Mouse (Mus musculus): ENCODE measurements at regions not wholly inside any gene's neighbourhood (a gene's known extent, or its start where the extent isn't known, plus 50 kb on each side); places are given as distances from the start of the nearest gene placed in this dataset.

DNA sequence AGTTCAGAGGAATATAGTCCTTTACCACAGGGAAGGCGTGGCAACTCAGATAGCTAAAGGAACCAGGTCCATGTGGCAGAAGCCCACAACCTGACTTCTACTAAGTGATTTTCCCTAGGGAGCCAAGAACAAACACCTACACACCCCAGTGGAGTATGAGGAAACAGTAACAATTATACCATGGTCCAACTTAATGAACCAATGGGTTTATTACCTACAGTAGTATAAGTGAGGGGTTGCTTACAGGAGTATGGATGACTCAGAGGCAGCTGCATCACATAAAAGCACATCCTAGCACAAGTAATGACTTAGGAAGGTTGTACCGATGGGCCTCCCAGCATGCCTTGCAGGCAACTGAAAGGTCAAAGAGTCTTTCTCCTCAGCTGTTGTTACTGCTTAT, 98.7 kb upstream of the Cul1 start:
- no peak for DNase-seq

DNA sequence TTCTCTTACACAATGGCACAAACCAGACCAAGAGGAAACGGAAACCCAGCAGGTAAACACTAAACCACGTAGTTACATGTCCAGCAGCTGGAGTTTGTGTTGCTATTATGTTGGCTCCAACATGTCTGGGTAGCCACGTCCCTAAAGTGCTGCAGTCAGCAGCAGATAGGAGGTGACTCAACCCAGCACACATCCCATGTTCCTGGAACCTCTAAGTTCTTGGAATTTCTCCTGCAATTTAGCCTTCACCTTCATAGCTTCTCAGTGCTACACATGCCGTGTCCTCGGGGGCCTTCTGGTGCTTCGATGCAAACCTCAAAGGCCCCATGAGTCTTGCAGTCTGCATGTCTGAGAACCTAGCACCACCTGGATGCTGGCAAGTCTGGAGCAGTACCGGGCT, 97.7 kb upstream of the Cul1 start:
- DNase-seq, result no peak

DNA sequence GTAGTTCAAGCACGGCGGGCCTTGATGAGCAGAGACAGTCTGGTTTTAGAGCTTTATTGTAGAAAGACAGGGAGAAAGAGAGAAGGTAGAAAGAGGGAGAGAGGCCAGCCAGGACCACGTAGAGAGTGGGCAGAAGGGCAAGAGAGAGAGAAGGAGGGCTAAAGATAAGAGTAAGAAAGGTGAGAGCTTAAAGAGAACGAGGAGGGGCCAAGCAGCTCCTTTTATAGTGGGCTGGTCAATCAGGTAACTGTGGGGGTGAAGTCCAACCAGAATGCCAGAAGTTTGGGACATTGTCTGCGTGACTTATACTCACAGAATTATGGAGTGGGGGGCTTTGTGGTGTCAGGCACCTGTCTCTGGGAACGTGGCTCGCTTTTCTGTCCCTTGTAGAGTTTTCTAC, 96.7 kb upstream of the Cul1 start:
- DNase-seq, result no peak

DNA sequence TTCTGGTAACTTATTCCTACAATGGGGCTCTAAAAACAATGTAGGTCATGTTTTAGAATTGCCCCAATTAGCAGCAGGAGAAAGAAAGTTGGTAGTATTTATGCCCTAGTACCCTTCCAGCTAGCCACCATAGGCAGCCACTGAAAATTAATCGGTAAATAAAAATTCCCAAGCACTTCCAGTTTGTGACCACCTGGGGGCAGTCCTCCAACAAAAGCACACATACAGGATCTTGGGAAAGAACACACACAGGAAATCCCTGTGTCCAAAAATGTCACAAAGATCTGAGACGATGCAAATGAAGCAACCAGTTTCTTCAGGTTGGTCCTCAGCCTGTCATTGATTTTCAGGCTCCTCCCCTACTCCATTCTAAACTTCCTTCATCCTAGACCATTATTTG, 94.5 kb upstream of the Cul1 start:
- peak; percentile 47 to 52 for DNase-seq

DNA sequence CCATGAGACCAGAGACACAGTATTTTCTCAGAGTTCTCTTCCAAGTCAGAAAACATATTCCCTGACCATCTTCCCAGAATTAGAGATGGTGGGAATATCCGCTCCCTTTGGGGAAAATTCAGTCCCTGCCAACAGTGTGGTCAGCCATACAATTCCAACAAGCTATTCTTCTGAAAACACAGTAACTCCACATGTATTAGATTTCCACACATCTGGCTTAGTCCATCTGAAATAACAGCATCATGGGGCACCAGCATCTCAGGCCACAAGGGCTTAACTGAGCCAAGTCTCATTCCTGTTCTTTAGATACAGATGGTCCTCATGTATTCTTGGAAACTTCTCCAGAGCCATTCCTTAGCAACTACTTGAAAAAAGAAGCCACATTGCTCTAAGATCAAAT, 89.2 kb upstream of the Cul1 start:
- no peak for DNase-seq

DNA sequence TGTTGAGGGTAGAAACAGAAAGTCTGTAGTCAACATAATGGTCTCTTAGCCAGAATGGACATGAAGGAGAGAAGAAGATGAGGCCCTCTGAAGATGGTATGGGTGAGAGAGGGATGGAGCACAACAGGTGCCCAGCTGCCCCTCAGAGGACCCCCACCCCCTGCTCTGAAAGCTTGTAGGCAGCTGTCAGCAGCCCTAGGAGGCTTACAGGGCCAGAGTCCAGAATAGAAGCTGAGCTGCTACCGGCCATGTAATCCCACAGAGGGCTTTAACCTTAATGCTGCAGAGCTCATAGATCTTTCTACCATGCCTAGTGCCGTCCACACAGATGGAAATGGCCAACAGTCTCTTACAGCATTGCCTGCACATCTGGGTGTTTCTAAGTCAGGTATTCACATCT, 88.6 kb upstream of the Cul1 start:
- DNase-seq, result no peak

DNA sequence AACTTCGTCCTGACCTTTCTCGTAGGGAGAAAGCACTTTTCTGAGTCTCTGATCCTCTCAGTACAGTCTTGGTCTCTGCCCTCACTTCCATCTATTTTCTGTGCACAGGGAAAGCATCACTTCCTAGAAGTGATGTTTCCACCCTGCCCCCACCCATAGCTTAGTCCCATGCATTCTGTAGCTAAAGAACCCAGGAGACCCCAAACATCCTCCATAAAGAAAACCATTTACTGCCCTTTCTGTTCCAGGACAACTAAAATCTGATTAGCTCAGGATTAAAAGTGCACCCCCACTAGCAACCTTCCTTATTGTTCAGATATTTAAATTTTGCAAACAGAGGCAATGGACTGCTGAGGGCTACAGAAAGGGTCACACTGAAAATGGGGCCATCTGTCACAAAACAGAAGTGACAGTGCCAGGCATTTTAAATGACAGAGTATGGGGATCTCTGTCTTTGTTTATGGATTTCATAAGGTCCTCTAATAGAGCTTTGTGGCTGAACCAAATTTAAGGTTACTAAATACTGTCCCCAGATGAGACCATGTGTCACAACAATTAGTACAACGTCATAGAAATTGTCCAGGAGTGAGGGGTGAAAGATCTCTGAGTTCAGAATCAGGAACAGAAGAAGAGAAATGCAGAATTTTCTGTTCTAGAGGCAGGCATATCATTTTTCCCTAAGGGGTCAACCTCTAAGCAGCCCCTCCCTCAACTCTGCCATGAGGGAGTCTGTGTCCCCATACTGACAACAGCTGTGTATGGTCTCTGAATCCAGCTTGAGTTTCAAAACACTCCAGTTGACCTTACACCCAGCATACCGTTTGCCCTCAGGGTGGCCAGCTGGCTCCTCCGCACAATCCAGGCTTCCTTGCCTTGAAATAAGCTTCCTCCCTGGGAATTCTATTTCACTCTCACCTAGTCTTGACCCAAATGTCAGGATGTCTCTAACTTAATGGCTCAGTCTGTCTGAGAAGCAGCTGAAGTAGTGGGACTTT, 87.2 kb upstream of the Cul1 start:
- no peak for DNase-seq

DNA sequence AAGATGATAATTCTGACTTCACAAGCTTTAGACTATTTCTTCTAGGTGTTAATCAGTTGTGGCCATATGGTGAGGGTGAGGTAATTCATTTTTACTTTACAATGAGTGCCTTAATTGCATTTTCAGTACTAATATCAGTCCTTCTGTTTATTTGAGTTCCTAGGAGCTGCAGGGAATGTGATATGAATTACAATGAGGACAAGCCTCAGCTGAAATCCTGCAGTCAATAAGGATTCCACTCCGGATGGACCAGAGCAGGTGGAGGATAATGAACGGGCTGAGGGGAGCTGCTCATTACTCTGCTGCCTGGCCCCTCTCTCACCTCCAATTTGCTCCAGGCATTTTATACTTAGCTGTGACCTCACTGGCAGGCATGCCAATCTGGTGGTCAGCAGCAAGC, 85.7 kb upstream of the Cul1 start:
- no peak for DNase-seq

DNA sequence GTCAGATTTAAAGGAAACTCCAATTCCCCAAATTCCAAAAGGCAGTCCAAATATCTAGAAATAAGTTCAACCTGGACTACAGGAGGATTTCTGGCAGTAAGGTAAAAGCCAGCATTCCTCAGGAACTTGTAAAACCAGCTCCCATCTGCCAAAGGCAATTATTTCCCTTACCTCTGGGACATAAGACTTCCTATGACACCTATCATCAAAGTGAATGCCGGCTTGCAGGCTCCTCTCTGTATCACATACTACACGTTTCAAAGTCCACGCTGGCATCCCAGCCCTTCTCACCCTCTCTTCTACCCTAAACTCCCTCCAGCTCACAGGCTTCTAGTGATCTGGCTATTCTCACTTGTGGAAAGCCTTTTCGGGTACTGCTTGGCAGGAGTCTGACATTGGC, 77.5 kb upstream of the Cul1 start:
- DNase-seq, result no peak

DNA sequence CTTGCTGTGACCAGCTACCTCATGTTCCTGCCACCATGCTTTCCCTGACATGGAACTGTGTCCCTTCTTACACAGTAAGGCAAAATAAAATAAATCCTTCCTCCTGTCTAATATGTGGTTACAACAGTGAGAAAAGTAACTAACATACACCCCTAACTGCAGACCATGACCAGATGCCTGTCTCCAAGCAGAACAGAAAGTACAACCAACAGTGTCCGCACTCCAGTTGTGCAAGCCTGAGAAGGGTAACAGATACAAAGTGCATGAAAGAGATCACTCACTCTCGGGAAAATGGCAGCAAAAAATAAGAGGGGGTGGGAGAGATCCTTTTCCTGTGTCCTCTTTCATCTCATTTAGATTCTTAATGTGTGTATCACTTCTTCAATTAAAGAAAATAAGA, 71.7 kb upstream of the Cul1 start:
- no peak for DNase-seq

DNA sequence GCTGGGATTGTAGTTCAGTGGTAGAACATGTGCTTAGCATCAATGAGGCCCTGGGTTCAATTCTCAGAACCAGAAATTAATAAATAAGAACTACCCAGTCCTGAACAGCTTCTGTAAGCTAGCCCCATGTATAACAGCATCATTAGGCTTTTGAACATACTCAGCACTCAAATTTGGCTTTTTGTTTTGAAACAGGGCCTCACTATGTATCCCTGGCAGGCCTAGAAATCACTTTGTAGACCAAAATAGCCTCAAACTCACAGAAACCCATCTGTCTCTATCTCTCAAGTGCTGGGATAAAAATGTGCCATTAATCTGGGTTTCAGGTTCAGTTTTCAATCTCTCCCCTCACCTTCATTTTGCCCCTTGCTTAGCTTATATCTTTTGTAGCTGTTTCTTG, 66.6 kb upstream of the Cul1 start:
- no peak for DNase-seq

DNA sequence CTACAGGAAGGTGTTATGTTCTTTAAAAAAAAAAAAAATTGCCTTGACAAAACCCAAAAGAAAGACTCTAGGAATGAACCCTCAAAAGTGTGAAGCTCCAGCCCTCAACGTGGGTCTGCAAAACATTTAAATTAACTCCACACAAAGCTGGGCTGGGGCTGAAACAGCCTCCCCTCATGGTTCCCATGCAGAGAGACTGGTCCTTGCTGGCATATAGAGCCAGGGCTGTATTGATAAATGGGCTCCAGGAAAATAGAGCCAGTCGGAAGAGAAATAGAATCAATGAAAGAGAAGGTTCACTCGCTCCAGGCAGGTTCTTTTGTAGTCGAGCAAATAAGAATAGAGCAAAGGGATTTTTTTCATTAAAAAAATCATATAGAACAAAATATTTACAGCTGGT, 63.3 kb upstream of the Cul1 start:
- DNase-seq, result no peak

DNA sequence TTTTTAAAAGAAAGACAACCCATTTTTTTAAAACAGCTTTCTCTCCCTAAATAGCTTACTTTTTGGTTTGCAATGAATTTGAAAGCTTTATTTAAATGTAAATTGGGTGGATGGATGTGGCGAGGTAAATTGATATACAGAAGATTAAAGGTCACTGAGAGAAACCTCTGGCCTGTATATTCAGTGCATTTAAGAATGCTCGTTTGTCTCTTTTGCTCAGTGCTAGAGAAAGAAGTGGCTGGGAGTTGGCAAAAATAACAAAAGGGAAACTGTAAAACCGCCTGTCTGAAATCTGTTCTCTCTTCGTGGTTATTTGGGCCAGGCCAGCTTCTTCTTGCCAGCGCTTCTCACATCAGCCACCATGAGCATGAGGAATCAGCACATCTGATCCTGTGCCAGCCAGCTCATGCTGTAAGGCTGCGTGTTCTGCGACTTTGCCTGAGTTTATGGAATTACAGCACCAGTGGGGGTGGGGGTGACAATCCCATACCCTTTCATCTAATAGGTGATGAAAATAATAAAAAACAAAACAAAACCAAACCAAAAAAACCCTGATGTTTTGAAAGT, 62.7 kb upstream of the Cul1 start:
- no peak for DNase-seq

DNA sequence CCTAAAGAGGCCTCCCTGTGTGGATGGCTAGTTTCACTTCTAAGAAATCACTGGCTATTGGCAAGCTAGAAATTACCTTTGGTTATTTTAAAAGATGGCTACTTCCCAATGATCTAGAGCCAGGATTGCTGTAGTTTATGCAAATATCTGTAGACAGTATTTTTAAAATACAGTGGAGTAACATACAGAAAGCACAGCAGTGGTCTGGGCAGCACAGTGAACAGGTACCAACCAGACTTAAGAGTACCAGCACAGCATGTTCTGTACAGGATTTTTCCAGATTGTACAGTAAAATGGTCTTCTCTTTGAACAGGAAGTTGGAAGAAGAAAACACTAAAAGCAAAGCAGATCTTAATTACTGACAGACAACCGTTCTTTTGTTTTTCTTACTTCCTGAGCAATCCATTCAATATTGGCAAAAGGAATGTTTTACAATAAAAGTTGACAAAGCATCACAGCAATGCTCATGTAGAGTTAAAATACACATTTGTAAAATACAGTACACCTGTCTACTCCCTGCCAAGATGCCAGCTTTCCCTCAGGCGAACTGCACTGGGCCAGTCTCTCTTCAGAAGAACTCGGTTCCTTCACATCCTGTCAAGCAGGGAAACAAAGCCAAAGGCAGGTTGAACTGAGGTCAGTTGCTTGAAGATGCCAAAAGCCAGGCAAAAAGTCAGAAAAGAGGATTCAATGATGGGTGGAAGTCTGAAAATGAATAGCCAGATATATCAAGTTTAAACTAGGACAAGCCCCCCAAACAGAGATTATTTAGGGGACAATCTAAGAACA, 62.0 kb upstream of the Cul1 start:
- DNase-seq, result no peak

DNA sequence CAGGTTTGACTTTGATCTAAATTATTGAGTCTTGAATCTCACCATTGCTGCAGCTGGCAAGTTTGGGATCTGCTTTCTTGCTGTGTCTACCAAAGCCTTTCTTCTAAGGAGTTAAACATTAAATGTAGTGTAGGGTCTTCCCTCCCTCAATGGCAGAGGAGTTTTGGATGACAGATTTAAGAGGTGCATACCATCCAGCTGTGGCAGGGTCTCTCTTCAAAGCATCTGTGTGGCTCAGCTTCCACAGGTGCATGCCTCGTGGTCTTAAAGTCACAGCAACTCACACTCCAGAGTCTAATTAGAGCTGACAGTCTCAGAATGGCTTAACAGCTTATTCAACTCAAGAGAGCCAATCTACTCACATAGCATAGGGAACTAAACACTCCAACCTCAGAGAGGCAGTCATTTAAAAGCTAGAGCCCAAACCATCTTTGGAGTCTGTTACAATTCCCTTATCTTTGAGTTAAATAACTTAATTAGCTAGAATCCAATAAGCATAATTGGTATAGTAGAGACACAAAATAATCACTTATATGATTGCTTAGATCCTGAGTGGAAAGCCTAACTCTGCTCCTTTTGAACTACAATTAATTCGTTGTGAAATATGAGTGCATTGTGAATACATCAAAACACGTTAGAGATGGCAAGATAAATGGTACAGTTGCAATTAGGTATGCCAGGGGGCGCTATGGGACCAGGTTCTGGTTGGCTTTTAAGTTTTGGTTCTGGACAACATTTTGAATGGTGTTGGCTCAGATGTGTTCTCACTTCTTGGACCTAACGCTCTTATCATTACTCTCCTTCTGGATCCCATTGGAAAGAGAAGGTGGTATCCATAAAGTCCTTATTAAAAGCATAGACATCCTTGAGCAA, 57.5 kb upstream of the Cul1 start:
- peak; percentile 84 to 87 for DNase-seq
